Mouse (Mus musculus) erythroblast, embryonic 14.5 days (primary cell): Measurements from ENCODE around the gene Saa4. TPM values are rescaled to one million over a fixed set of nuclear protein-coding genes. Genes with fewer than 3 reads are reported as not detected.

Experiments used
- H3K27me3 ChIP-seq: 2 replicates; pipeline ENCODE4 v1.6.1; 2012; ENCODE audit warnings: inconsistent platforms; ENCODE audit not compliant: control insufficient read depth
- H3K36me3 ChIP-seq: 2 replicates; pipeline ENCODE4 v1.6.1; 2012; ENCODE audit warnings: mild to moderate bottlenecking, inconsistent platforms; ENCODE audit not compliant: control insufficient read depth
- H3K4me1 ChIP-seq: 2 replicates; pipeline ENCODE4 v1.6.1; 2012; ENCODE audit warnings: inconsistent platforms; ENCODE audit not compliant: control insufficient read depth
- H3K4me3 ChIP-seq: replicated peaks from 2 replicates; pipeline ENCODE3; 2012; ENCODE audit warnings: moderate library complexity, mild to moderate bottlenecking, inconsistent platforms
- H3K9me3 ChIP-seq: 2 replicates; pipeline ENCODE4 v1.6.1; 2012; ENCODE audit warnings: low read length, inconsistent platforms, mixed read lengths; ENCODE audit not compliant: control insufficient read depth
- GATA1 ChIP-seq: IDR thresholded peaks from 2 replicates; pipeline ENCODE4 v1.6.1; 2012; ENCODE audit warnings: low read length, inconsistent platforms, mixed read lengths
- TAL1 ChIP-seq: IDR thresholded peaks from 3 replicates; pipeline ENCODE4 v1.6.1; 2012; ENCODE audit warnings: low read length, inconsistent platforms, mixed read lengths
- polyA plus RNA-seq: library from polyadenylated mRNA; stranded (reverse); fragments of >175 nt; gene quantifications from 2 replicates; pipeline ENCODE4 v1.2.3, GENCODE M21; 2012

Saa4 gene
- polyA plus RNA-seq = not detected in 2 replicates

GRCm38 (mm10) chr7:46732458-46732857 lies at the start of gene Saa4:
Saa4 (minus strand) TSS chr7:46732603.
- Histone ChIP-seq H3K9me3 (no peaks in the 10 kb centered on the region), H3K36me3 (no peaks in the 10 kb centered on the region; the same call in 1 of the 2 replicates), H3K27me3 (no peaks in the 10 kb centered on the region), H3K4me1 (no peaks in the 10 kb centered on the region), H3K4me3 (no peak within 1 kb of the TSS)
- TF ChIP-seq GATA1 (no peak), TAL1 (no peak)

- H3K4me3 ChIP-seq = no peak overlapping the region
Measured at GRCm38 (mm10) chr7:46770706-46771105, 38.3 kb upstream of the Saa4 start.

GRCm38 (mm10) chr7:46768451-46768850 lies 36.0 kb upstream of the Saa4 start:
- no peaks in the 10 kb centered on the region for H3K27me3 ChIP-seq
- no peaks in the 10 kb centered on the region for H3K9me3 ChIP-seq
- peaks cover 67% of the 10 kb centered on the region for H3K36me3 ChIP-seq
- TF ChIP-seq GATA1 = no peak
- TF ChIP-seq TAL1 = no peak
- no peaks in the 10 kb centered on the region for H3K4me1 ChIP-seq
- no peak overlapping the region for H3K4me3 ChIP-seq

More at GRCm38 (mm10) chr7:46770706-46771105, 38.3 kb upstream of the Saa4 start:
- no peak for TF ChIP-seq GATA1
- TF ChIP-seq TAL1 = no peak
- Histone ChIP-seq H3K36me3 (peaks cover 72% of the 10 kb centered on the region), H3K9me3 (no peaks in the 10 kb centered on the region), H3K27me3 (no peaks in the 10 kb centered on the region), H3K4me1 (no peaks in the 10 kb centered on the region)

- no peaks in the 10 kb centered on the region for H3K4me1 ChIP-seq
- peaks cover 67% of the 10 kb centered on the region for H3K36me3 ChIP-seq
- no peak for TF ChIP-seq TAL1
- TF ChIP-seq GATA1 = no peak
- H3K9me3 ChIP-seq = no peaks in the 10 kb centered on the region
- no peak overlapping the region for H3K4me3 ChIP-seq
- H3K27me3 ChIP-seq = no peaks in the 10 kb centered on the region
Measured at GRCm38 (mm10) chr7:46767371-46767770, 35.0 kb upstream of the Saa4 start.

- H3K4me1 ChIP-seq = peaks cover 8% of the 10 kb centered on the region
- no peaks in the 10 kb centered on the region for H3K27me3 ChIP-seq
- H3K36me3 ChIP-seq = peaks cover 67% of the 10 kb centered on the region
- no peaks in the 10 kb centered on the region for H3K9me3 ChIP-seq
- TF ChIP-seq GATA1 (no peak), TAL1 (no peak)
- H3K4me3 ChIP-seq = no peak overlapping the region
Measured at GRCm38 (mm10) chr7:46764672-46765071, 32.3 kb upstream of the Saa4 start.

GRCm38 (mm10) chr7:46762601-46763000 lies 30.2 kb upstream of the Saa4 start:
- H3K27me3 ChIP-seq = no peaks in the 10 kb centered on the region
- peaks cover 52% of the 10 kb centered on the region for H3K36me3 ChIP-seq
- no peaks in the 10 kb centered on the region for H3K9me3 ChIP-seq
- peaks cover 8% of the 10 kb centered on the region for H3K4me1 ChIP-seq
- H3K4me3 ChIP-seq = no peak overlapping the region
- TF ChIP-seq TAL1 (no peak), GATA1 (no peak)

- Histone ChIP-seq H3K27me3 (no peaks in the 10 kb centered on the region), H3K4me3 (no peak overlapping the region), H3K9me3 (no peaks in the 10 kb centered on the region), H3K36me3 (peaks cover 47% of the 10 kb centered on the region), H3K4me1 (peaks cover 8% of the 10 kb centered on the region)
- TF ChIP-seq TAL1 = no peak
- TF ChIP-seq GATA1 = no peak
Measured at GRCm38 (mm10) chr7:46761049-46761795, 28.8 kb upstream of the Saa4 start.

GRCm38 (mm10) chr7:46751490-46751889 lies 19.1 kb upstream of the Saa4 start, which contains the start of gene Saa2:
Saa2 (plus strand) TSS chr7:46751790.
- H3K4me3 ChIP-seq = no peak within 1 kb of the TSS
- no peaks in the 10 kb centered on the region for H3K27me3 ChIP-seq
- TF ChIP-seq GATA1 = no peak
- TF ChIP-seq TAL1 = no peak
- H3K4me1 ChIP-seq = no peaks in the 10 kb centered on the region
- H3K9me3 ChIP-seq = no peaks in the 10 kb centered on the region
- H3K36me3 ChIP-seq = no peaks in the 10 kb centered on the region

GRCm38 (mm10) chr7:46748459-46748858 lies 16.1 kb upstream of the Saa4 start:
- Histone ChIP-seq H3K9me3 (no peaks in the 10 kb centered on the region), H3K4me3 (no peak overlapping the region), H3K27me3 (no peaks in the 10 kb centered on the region), H3K4me1 (no peaks in the 10 kb centered on the region), H3K36me3 (no peaks in the 10 kb centered on the region)
- TF ChIP-seq TAL1 (no peak), GATA1 (no peak)
